Mouse (Mus musculus): Measurements from ENCODE around the gene Hist1h1b.
"Not testable (repeated sequence)": the region's sequence is repeated elsewhere in the genome, so short reads cannot be mapped to it uniquely, and the experiment has no call there.

The Hist1h1b gene

GRCm38 (mm10) chr13:21782361-21783254, 2.2 kb upstream of the Hist1h1b start:
- not testable (repeated sequence) for DNase-seq (ENCODE audit: low spot score)

- no peak for DNase-seq (ENCODE audit: low spot score)
Observed at GRCm38 (mm10) chr13:21781639-21782038, 1.2 kb upstream of the Hist1h1b start.

GRCm38 (mm10) chr13:21781021-21781555, 663 bp upstream of the Hist1h1b start:
- no peak for DNase-seq (ENCODE audit: low spot score)

GRCm38 (mm10) chr13:21778814-21779766, 1.3 kb downstream of the Hist1h1b start:
- DNase-seq (ENCODE audit: low spot score): peak; percentile 77

GRCm38 (mm10) chr13:21755707-21756106, 24.7 kb downstream of the Hist1h1b start:
- DNase-seq (ENCODE audit: low spot score): no peak

GRCm38 (mm10) chr13:21754294-21755001, 26.0 kb downstream of the Hist1h1b start:
- not testable (repeated sequence) for DNase-seq (ENCODE audit: low spot score)

GRCm38 (mm10) chr13:21753524-21754285, 26.7 kb downstream of the Hist1h1b start, which contains the start of the genes Hist1h2ak and Hist1h2bn:
Gene Hist1h2ak (minus strand): TSS chr13:21753827.
Gene Hist1h2bn (plus strand): TSS chr13:21754123.
- peak; percentile 88 for DNase-seq (ENCODE audit: low spot score)

GRCm38 (mm10) chr13:21753051-21753523, 27.3 kb downstream of the Hist1h1b start:
- no peak for DNase-seq (ENCODE audit: low spot score)

GRCm38 (mm10) chr13:21752356-21752755, 28.1 kb downstream of the Hist1h1b start:
- DNase-seq (ENCODE audit: low spot score): no peak

- no peak for DNase-seq (ENCODE audit: low spot score)
Observed at GRCm38 (mm10) chr13:21751827-21752226, 28.6 kb downstream of the Hist1h1b start.

- no peak for DNase-seq (ENCODE audit: low spot score)
Observed at GRCm38 (mm10) chr13:21751417-21751816, 29.0 kb downstream of the Hist1h1b start.

GRCm38 (mm10) chr13:21750159-21751017, 30.0 kb downstream of the Hist1h1b start, which contains the start of gene Hist1h4k:
Gene Hist1h4k (minus strand): TSS chr13:21750505.
- DNase-seq (ENCODE audit: low spot score): peak; percentile 91

- DNase-seq (ENCODE audit: low spot score): no peak
Observed at GRCm38 (mm10) chr13:21749387-21750158, 30.9 kb downstream of the Hist1h1b start.

- DNase-seq (ENCODE audit: low spot score): no peak
Observed at GRCm38 (mm10) chr13:21745006-21745405, 35.4 kb downstream of the Hist1h1b start.

GRCm38 (mm10) chr13:21734906-21735767, 45.3 kb downstream of the Hist1h1b start, which contains the start of gene Hist1h4j:
Gene Hist1h4j (plus strand): TSS chr13:21735064.
- peak; percentile 77 for DNase-seq (ENCODE audit: low spot score)

- DNase-seq (ENCODE audit: low spot score): no peak
Observed at GRCm38 (mm10) chr13:21734010-21734905, 46.2 kb downstream of the Hist1h1b start.

- DNase-seq (ENCODE audit: low spot score): no peak
Observed at GRCm38 (mm10) chr13:21733466-21733865, 47.0 kb downstream of the Hist1h1b start.
